Mouse (Mus musculus): ENCODE data around the gene Kcnk2. TPM values are rescaled to one million over a fixed set of nuclear protein-coding genes. Genes with fewer than 3 reads are reported as not detected.
"Not testable (repeated sequence)": the region's sequence is repeated elsewhere in the genome, so short reads cannot be mapped to it uniquely, and the experiment has no call there.

Kcnk2 gene
- polyA plus RNA-seq, 1 experiment from 2014 or later = 1.0 TPM

- no peaks in the 10 kb centered on the region for H3K9me3 ChIP-seq (ENCODE audit: control insufficient read depth, low read length)
- no peaks in the 10 kb centered on the region for H3K36me3 ChIP-seq (ENCODE audit: control insufficient read depth, insufficient read depth, low read length)
- TF ChIP-seq CTCF (IDR thresholded peaks at IDR 0.05; ENCODE audit: low read depth) (no peak), EP300 (optimal IDR thresholded peaks at IDR 0.05) (no peak)
- no peaks in the 10 kb centered on the region for H3K27me3 ChIP-seq (ENCODE audit: control insufficient read depth, insufficient read depth, low read length)
- no peak overlapping the region for H3K4me3 ChIP-seq (ENCODE audit: low read depth, low read length)
- H3K4me2 ChIP-seq (replicated peaks; ENCODE audit: low read depth) = no peak overlapping the region
- H3K4me1 ChIP-seq (replicated peaks; ENCODE audit: control insufficient read depth, insufficient read depth) = no peaks in the 10 kb centered on the region
- ATAC-seq (ENCODE audit: low FRiP score, low TSS enrichment) (no peak), DNase-seq (ENCODE audit: low spot score) (no peak)
- no peak overlapping the region for H3K9ac ChIP-seq (ENCODE audit: low read length)
- H3K27ac ChIP-seq (replicated peaks) = no peak overlapping the region
Observed at GRCm38 (mm10) chr1:189253631-189254030, 148.4 kb downstream of the Kcnk2 start.

- H3K9ac ChIP-seq (ENCODE audit: low read length) = no peak overlapping the region
- peak; percentile 17 for DNase-seq (ENCODE audit: low spot score)
- no peak for ATAC-seq (ENCODE audit: low FRiP score, low TSS enrichment)
- H3K27me3 ChIP-seq (ENCODE audit: control insufficient read depth, insufficient read depth, low read length) = no peaks in the 10 kb centered on the region
- H3K4me1 ChIP-seq (replicated peaks; ENCODE audit: control insufficient read depth, insufficient read depth) = no peaks in the 10 kb centered on the region
- no peaks in the 10 kb centered on the region for H3K36me3 ChIP-seq (ENCODE audit: control insufficient read depth, insufficient read depth, low read length)
- H3K4me2 ChIP-seq (replicated peaks; ENCODE audit: low read depth) = no peak overlapping the region
- H3K4me3 ChIP-seq (ENCODE audit: low read depth, low read length) = no peak overlapping the region
- TF ChIP-seq CTCF (IDR thresholded peaks at IDR 0.05; ENCODE audit: low read depth) (peak; percentile 54), EP300 (optimal IDR thresholded peaks at IDR 0.05) (no peak)
- H3K27ac ChIP-seq (replicated peaks) = no peak overlapping the region
- 65% methylated on average over 3 of the region's 3 CpGs for WGBS
- H3K9me3 ChIP-seq (ENCODE audit: control insufficient read depth, low read length) = no peaks in the 10 kb centered on the region
Observed at GRCm38 (mm10) chr1:189253207-189253606, 148.9 kb downstream of the Kcnk2 start.

- WGBS = 86% methylated on average over 2 of the region's 2 CpGs
Observed at GRCm38 (mm10) chr1:189243206-189243605, 158.9 kb downstream of the Kcnk2 start.

DNA sequence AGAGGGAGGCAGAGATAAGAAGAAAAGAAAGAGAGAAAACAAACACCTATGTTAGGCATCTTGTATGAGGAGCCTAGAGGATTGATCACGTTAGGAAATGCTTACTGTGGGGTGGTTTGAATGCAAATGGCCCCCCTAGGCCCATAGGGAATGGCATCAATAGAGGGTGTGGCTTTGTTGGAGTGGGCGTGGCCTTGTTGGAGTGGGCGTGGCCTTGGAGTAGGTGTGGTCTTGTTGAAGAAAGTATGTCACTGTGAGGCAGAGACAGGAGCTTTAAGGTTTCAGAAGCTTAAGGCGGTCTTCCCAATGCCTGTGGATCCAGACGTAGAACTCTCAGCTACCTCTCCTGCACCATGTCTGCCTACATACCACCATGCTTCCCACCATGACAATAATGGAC lies 166.8 kb downstream of the Kcnk2 start:
- ATAC-seq (ENCODE audit: low FRiP score, low TSS enrichment) = no peak

More at GRCm38 (mm10) chr1:189243206-189243605, 158.9 kb downstream of the Kcnk2 start:
- H3K36me3 ChIP-seq (ENCODE audit: control insufficient read depth, insufficient read depth, low read length); ATAC-seq (ENCODE audit: low FRiP score, low TSS enrichment); H3K4me3 ChIP-seq (ENCODE audit: low read depth, low read length); H3K9ac ChIP-seq (ENCODE audit: low read length); H3K4me2 ChIP-seq (replicated peaks; ENCODE audit: low read depth); H3K27me3 ChIP-seq (ENCODE audit: control insufficient read depth, insufficient read depth, low read length); DNase-seq (ENCODE audit: low spot score); H3K27ac ChIP-seq (replicated peaks); H3K4me1 ChIP-seq (replicated peaks; ENCODE audit: control insufficient read depth, insufficient read depth); H3K9me3 ChIP-seq (ENCODE audit: control insufficient read depth, low read length): not testable (repeated sequence)

GRCm38 (mm10) chr1:189232829-189233228 lies 169.2 kb downstream of the Kcnk2 start:
- no peak overlapping the region for H3K27ac ChIP-seq (replicated peaks)
- no peaks in the 10 kb centered on the region for H3K27me3 ChIP-seq (ENCODE audit: control insufficient read depth, insufficient read depth, low read length)
- no peaks in the 10 kb centered on the region for H3K4me1 ChIP-seq (replicated peaks; ENCODE audit: control insufficient read depth, insufficient read depth)
- no peak for TF ChIP-seq CTCF (IDR thresholded peaks at IDR 0.05; ENCODE audit: low read depth)
- TF ChIP-seq EP300 (optimal IDR thresholded peaks at IDR 0.05) = no peak
- H3K4me2 ChIP-seq (replicated peaks; ENCODE audit: low read depth) = no peak overlapping the region
- H3K9me3 ChIP-seq (ENCODE audit: control insufficient read depth, low read length) = no peaks in the 10 kb centered on the region
- no peak overlapping the region for H3K4me3 ChIP-seq (ENCODE audit: low read depth, low read length)
- DNase-seq (ENCODE audit: low spot score) = no peak
- H3K36me3 ChIP-seq (ENCODE audit: control insufficient read depth, insufficient read depth, low read length) = no peaks in the 10 kb centered on the region
- H3K9ac ChIP-seq (ENCODE audit: low read length) = no peak overlapping the region
- no peak for ATAC-seq (ENCODE audit: low FRiP score, low TSS enrichment)
- WGBS = 55% methylated on average over 6 of the region's 6 CpGs

More for the DNA sequence above, 166.8 kb downstream of the Kcnk2 start:
- no peak for DNase-seq (ENCODE audit: low spot score)
- Histone ChIP-seq H3K4me1 (replicated peaks; ENCODE audit: control insufficient read depth, insufficient read depth) (no peaks in the 10 kb centered on the region), H3K9me3 (ENCODE audit: control insufficient read depth, low read length) (no peaks in the 10 kb centered on the region), H3K4me3 (ENCODE audit: low read depth, low read length) (no peak overlapping the region), H3K9ac (ENCODE audit: low read length) (no peak overlapping the region), H3K4me2 (replicated peaks; ENCODE audit: low read depth) (no peak overlapping the region), H3K27ac (replicated peaks) (no peak overlapping the region), H3K27me3 (ENCODE audit: control insufficient read depth, insufficient read depth, low read length) (no peaks in the 10 kb centered on the region), H3K36me3 (ENCODE audit: control insufficient read depth, insufficient read depth, low read length) (no peaks in the 10 kb centered on the region)
- TF ChIP-seq EP300 (optimal IDR thresholded peaks at IDR 0.05) (no peak), CTCF (IDR thresholded peaks at IDR 0.05; ENCODE audit: low read depth) (no peak)
- 55% methylated on average over 5 of the region's 5 CpGs for WGBS

DNA sequence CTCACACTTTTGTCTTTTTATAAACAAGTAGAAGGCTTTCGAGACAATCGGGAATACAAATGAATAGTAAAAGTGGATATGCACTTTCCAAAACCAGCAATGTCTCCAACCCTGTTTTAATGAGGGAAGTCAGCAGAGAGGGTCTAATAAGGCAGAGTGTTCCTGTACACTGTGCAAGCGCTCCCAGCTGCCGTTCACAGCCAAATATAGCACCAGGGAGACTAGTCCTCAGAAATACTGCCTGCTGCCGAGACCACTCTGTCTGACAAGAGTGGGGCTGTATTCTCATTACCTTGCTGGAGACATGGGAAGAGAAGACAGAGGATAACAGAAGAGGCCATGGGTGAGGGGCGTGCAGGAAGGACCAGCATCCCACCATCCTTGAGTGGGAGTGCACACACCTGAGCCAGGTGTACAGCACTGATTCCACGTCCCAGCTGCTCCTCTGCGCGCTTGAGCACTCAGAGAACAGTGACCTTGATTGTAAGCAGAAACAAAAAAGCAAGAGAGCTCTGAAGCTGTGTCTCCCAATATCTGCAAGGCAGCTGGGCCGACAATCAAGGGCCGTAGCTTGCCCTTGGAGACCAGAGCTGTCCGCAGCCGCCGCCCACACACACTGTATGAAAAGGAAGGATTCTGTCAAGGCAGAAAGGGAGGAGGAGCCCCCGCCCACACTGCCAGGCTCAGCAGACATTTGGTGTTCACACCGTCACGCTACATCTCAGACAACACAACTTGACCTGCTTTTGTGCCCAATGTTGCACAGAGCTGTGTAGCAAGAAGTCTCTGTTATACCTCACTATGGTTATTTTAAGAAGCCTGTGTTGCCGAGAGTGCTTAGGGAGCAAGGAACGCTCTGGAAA lies 173.6 kb downstream of the Kcnk2 start:
- H3K4me3 ChIP-seq (ENCODE audit: low read depth, low read length) = no peak overlapping the region
- 67% methylated on average over 19 of the region's 19 CpGs for WGBS
- ATAC-seq (ENCODE audit: low FRiP score, low TSS enrichment) (no peak), DNase-seq (ENCODE audit: low spot score) (no peak)
- no peaks in the 10 kb centered on the region for H3K4me1 ChIP-seq (replicated peaks; ENCODE audit: control insufficient read depth, insufficient read depth)
- no peaks in the 10 kb centered on the region for H3K9me3 ChIP-seq (ENCODE audit: control insufficient read depth, low read length)
- no peak overlapping the region for H3K9ac ChIP-seq (ENCODE audit: low read length)
- no peaks in the 10 kb centered on the region for H3K27me3 ChIP-seq (ENCODE audit: control insufficient read depth, insufficient read depth, low read length)
- no peak overlapping the region for H3K4me2 ChIP-seq (replicated peaks; ENCODE audit: low read depth)
- no peak overlapping the region for H3K27ac ChIP-seq (replicated peaks)
- TF ChIP-seq EP300 (optimal IDR thresholded peaks at IDR 0.05) = no peak
- no peak for TF ChIP-seq CTCF (IDR thresholded peaks at IDR 0.05; ENCODE audit: low read depth)
- no peaks in the 10 kb centered on the region for H3K36me3 ChIP-seq (ENCODE audit: control insufficient read depth, insufficient read depth, low read length)

Data from stomach, postnatal 0 days (tissue).